Mouse (Mus musculus): ENCODE measurements around the gene Gm49366.

- TF ChIP-seq POLR2A (IDR thresholded peaks at IDR 0.05; ENCODE audit: extremely low read depth, insufficient read depth, low read length) (no peak), CTCF (IDR thresholded peaks at IDR 0.05; ENCODE audit: extremely low read depth, insufficient read depth, low read length) (no peak)
Observed at GRCm38 (mm10) chr12:84008251-84008650, 30.5 kb upstream of the Gm49366 start.

Data from cortical plate, adult 2 months (tissue).